Mouse (Mus musculus) heart, postnatal 0 days (tissue): ENCODE measurements around the gene Phldb1. TPM values are rescaled to one million over a fixed set of nuclear protein-coding genes. Genes with fewer than 3 reads are reported as not detected.

Experiments
- ATAC-seq: fragments of 200-750 bp; cut with Nextera tagmentation; 2 replicates; pipeline ENCODE4 v1.8.0; 2017; ENCODE audit warnings: low read depth, moderate number of reproducible peaks, moderate library complexity; ENCODE audit not compliant: insufficient read depth
- DNase-seq: peaks from one replicate; pipeline ENCODE4 v3.0.0-alpha.2; 2016; ENCODE audit warnings: low spot score
- H3K27ac ChIP-seq: fragments of 300-500 bp; sonication (generic); 2 replicates; pipeline ENCODE4 v1.5.1; 2014; ENCODE audit warnings: low read depth, mild to moderate bottlenecking
- H3K27me3 ChIP-seq: fragments of 300-500 bp; sonication (generic); 2 replicates; pipeline ENCODE4 v1.6.1; 2014; ENCODE audit warnings: low read length, mixed read lengths; ENCODE audit not compliant: control insufficient read depth, insufficient read depth
- H3K36me3 ChIP-seq: fragments of 300-500 bp; sonication (generic); replicated peaks from 2 replicates; pipeline ENCODE4 v1.6.1; 2014; ENCODE audit warnings: low read length, mixed read lengths; ENCODE audit not compliant: control insufficient read depth, insufficient read depth
- H3K4me1 ChIP-seq: fragments of 300-500 bp; sonication (generic); 2 replicates; pipeline ENCODE4 v1.6.1; 2014; ENCODE audit warnings: antibody characterized with exemption; ENCODE audit not compliant: control insufficient read depth, insufficient read depth
- H3K4me2 ChIP-seq: fragments of 300-500 bp; sonication (generic); 2 replicates; pipeline ENCODE4 v1.6.1; 2014; ENCODE audit warnings: low read depth, mild to moderate bottlenecking, low read length, moderate library complexity
- H3K4me3 ChIP-seq: fragments of 300-500 bp; sonication (generic); 2 replicates; pipeline ENCODE4 v1.5.1; 2014; ENCODE audit warnings: low read depth, low read length
- H3K9ac ChIP-seq: fragments of 300-500 bp; sonication (generic); replicated peaks from 2 replicates; pipeline ENCODE4 v1.6.1; 2014; ENCODE audit warnings: low read depth, low read length, mixed read lengths
- H3K9me3 ChIP-seq: fragments of 300-500 bp; sonication (generic); replicated peaks from 2 replicates; pipeline ENCODE4 v1.6.1; 2016; ENCODE audit warnings: low read length; ENCODE audit not compliant: control insufficient read depth
- CTCF ChIP-seq: IDR thresholded peaks from 2 replicates; pipeline ENCODE4 v1.5.1; 2016; ENCODE audit warnings: antibody characterized with exemption, control low read depth, low read depth
- EP300 ChIP-seq: IDR thresholded peaks from 2 replicates; pipeline ENCODE4 v1.6.1; 2016; ENCODE audit warnings: antibody characterized with exemption, low read depth
- WGBS: fragments of 180-500 bp; shearing (Covaris S2); extraction: QIAGEN DNeasy Blood & Tissue Kit; methylation state at CpG from one replicate; pipeline ENCODE4 v1.1.7; 2014; 5-methylcytosine and 5-hydroxymethylcytosine counted together
- polyA plus RNA-seq: library from polyadenylated mRNA; unstranded; fragments of >200 nt; fragmentation: Nextera tagmentation; extraction: Ambion mirVana; gene quantifications from 2 replicates; pipeline ENCODE4 v1.2.1, GENCODE M21; 2015
- total RNA-seq: library from RNA; depleted of rRNA; stranded (reverse); fragments of >200 nt; gene quantifications from 2 replicates; pipeline ENCODE4 v1.2.3, GENCODE M21; 2014; ENCODE audit warnings: low replicate concordance

Gene Phldb1
- total and polyA plus RNA-seq, 2 experiments from 2014 or later = 28.0 to 138 TPM

- H3K4me1 ChIP-seq = no peaks in the 10 kb centered on the region
- TF ChIP-seq EP300 (no peak), CTCF (peak; percentile 80)
- whole genome bisulfite sequencing = 17% methylated on average over 26 of the region's 26 CpGs
- H3K9me3 ChIP-seq = 0 out of 2 replicates have a peak, but pooled peaks cover 2% of the 10 kb centered on the region
- H3K27me3 ChIP-seq = no peaks in the 10 kb centered on the region
- H3K4me2 ChIP-seq = peak overlapping the region; percentile 69
- no peaks in the 10 kb centered on the region for H3K36me3 ChIP-seq
- H3K9ac ChIP-seq = no peak overlapping the region
- DNase-seq (peak; percentile 83), ATAC-seq (peak; percentile 77)
- H3K4me3 ChIP-seq = peak overlapping the region; percentile 29
- no peak overlapping the region for H3K27ac ChIP-seq
These were observed 79.6 kb downstream of the Phldb1 start for GRCm38 (mm10) chr9:44655098-44656066.

GRCm38 (mm10) chr9:44653896-44654295 is 81.1 kb downstream of the Phldb1 start:
- no peak for TF ChIP-seq EP300
- no peak for TF ChIP-seq CTCF
- Histone ChIP-seq H3K4me3 (no peak overlapping the region), H3K4me2 (no peak overlapping the region), H3K9ac (no peak overlapping the region), H3K4me1 (no peaks in the 10 kb centered on the region), H3K27ac (no peak overlapping the region), H3K27me3 (no peaks in the 10 kb centered on the region), H3K9me3 (no peaks in the 10 kb centered on the region), H3K36me3 (no peaks in the 10 kb centered on the region)
- no peak for DNase-seq
- no peak for ATAC-seq
- 59% methylated on average over 4 of the region's 4 CpGs for WGBS

DNA sequence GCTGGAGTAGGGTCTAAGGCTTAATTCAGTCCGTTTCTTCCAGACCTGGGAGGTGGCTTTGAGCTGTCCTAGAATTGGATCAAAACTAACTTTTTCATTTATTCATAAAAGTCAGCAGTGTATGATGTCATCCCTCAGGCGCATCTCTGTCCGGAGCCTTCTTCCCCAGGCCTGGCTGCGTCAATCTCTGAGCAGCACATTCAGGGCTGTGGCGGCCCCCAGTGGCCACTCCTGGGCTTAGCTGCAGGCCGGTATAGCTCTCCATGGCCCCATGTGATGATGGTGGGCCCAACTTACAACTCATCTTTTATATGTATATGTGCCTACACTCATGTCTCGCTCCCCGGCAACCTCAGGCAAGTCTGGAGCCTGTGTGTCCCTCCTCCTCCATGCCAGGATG is 83.0 kb downstream of the Phldb1 start:
- Histone ChIP-seq H3K9ac (no peak overlapping the region), H3K4me1 (no peaks in the 10 kb centered on the region), H3K9me3 (no peaks in the 10 kb centered on the region), H3K36me3 (no peaks in the 10 kb centered on the region), H3K27me3 (no peaks in the 10 kb centered on the region), H3K4me3 (no peak overlapping the region), H3K27ac (no peak overlapping the region), H3K4me2 (no peak overlapping the region)
- 7% methylated on average over 8 of the region's 8 CpGs for WGBS
- ATAC-seq (peak; percentile 73; the same call in 1 of the 2 replicates), DNase-seq (peak; percentile 55)
- TF ChIP-seq CTCF (peak; percentile 89), EP300 (no peak)

GRCm38 (mm10) chr9:44648881-44649281 is 86.1 kb downstream of the Phldb1 start:
- Histone ChIP-seq H3K4me1 (no peaks in the 10 kb centered on the region), H3K27ac (no peak overlapping the region), H3K27me3 (no peaks in the 10 kb centered on the region), H3K9me3 (no peaks in the 10 kb centered on the region), H3K36me3 (no peaks in the 10 kb centered on the region), H3K4me3 (no peak overlapping the region), H3K9ac (no peak overlapping the region), H3K4me2 (no peak overlapping the region)
- ATAC-seq (no peak), DNase-seq (no peak)
- WGBS = 71% methylated on average over 7 of the region's 7 CpGs
- no peak for TF ChIP-seq EP300
- TF ChIP-seq CTCF = no peak

DNA sequence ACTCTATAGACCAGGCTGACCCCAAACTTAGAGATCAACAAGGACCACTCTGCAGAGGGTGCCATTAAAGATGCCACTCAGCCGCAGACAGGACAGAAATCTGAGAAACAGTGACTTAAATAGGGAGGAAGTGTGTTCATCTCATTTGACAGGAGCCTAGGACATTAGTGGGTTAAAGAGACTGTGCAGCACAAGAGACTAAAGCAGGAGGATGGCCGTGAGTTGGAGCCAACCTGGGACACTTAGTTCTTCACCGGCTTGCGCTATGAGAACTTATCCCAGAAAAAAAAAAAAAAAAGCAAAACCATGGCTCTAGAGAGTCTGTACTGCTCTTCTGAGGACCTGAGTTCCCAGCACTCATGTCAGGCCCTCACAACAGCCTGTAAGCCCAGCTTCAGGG is 87.3 kb downstream of the Phldb1 start:
- DNase-seq (no peak), ATAC-seq (no peak)
- Histone ChIP-seq H3K4me2 (no peak overlapping the region), H3K9me3 (no peaks in the 10 kb centered on the region), H3K4me3 (no peak overlapping the region), H3K27me3 (no peaks in the 10 kb centered on the region), H3K36me3 (no peaks in the 10 kb centered on the region), H3K27ac (no peak overlapping the region), H3K4me1 (no peaks in the 10 kb centered on the region), H3K9ac (no peak overlapping the region)
- TF ChIP-seq EP300 (no peak), CTCF (no peak)
- 71% methylated on average over 4 of the region's 4 CpGs for WGBS
